Mouse (Mus musculus) heart, embryonic 11.5 days (tissue): ENCODE results near the gene Zmiz1. TPM values are rescaled to one million over a fixed set of nuclear protein-coding genes. Genes with fewer than 3 reads are reported as not detected.

ENCODE experiments used
- microRNA-seq: library from miRNA; unstranded; fragments of <30 nt; microRNA quantifications from one replicate; pipeline ENCODE4, GENCODE M21; 2016; ENCODE audit warnings: borderline number of aligned reads
- polyA plus RNA-seq: library from polyadenylated mRNA; unstranded; fragments of >200 nt; fragmentation: Nextera tagmentation; extraction: Ambion mirVana; gene quantifications from 2 replicates; pipeline ENCODE4 v1.2.1, GENCODE M21; 2014

Zmiz1 gene
- polyA plus RNA-seq, 1 experiment from 2014 or later: 34.9 TPM

Small RNA genes within 50 kb of the gene (microRNA-seq; reads per million reads assigned to microRNA genes)
- 7.9 reads per million, percentile 44 among the genes with 10 or more reads in this experiment for gene Mir3075

Other genes with a start within 250 kb of the Zmiz1 start
- 92.7 and 99.4 TPM in 2 replicates for gene Ppif, start 235.0 kb downstream of the Zmiz1 start, polyA plus RNA-seq